Mouse (Mus musculus): ENCODE data around the gene Bcl2l2. TPM values are rescaled to one million over a fixed set of nuclear protein-coding genes. Genes with fewer than 3 reads are reported as not detected.

Bcl2l2 gene
- polyA plus RNA-seq, 1 experiment from 2014 or later = 3.4 TPM

- peaks cover 35% of the 10 kb centered on the region for H3K36me3 ChIP-seq
- H3K4me1 ChIP-seq (replicated peaks) = peaks cover 34% of the 10 kb centered on the region
- H3K4me2 ChIP-seq = peak overlapping the region; percentile 82
- peak; percentile 71 for ATAC-seq (replicated peaks; ENCODE audit: insufficient number of reproducible peaks, insufficient read depth, low FRiP score, low read depth)
- H3K4me3 ChIP-seq = peak overlapping the region; percentile 73
- H3K9me3 ChIP-seq (replicated peaks) = no peaks in the 10 kb centered on the region
- peak overlapping the region; percentile 94 for H3K27ac ChIP-seq
- peak overlapping the region; percentile 97 for H3K9ac ChIP-seq
- WGBS = under 1% methylated on average over 51 of the region's 54 CpGs
- no peaks in the 10 kb centered on the region for H3K27me3 ChIP-seq
Measured at GRCm38 (mm10) chr14:54894296-54895151, 11.3 kb downstream of the Bcl2l2 start.

DNA sequence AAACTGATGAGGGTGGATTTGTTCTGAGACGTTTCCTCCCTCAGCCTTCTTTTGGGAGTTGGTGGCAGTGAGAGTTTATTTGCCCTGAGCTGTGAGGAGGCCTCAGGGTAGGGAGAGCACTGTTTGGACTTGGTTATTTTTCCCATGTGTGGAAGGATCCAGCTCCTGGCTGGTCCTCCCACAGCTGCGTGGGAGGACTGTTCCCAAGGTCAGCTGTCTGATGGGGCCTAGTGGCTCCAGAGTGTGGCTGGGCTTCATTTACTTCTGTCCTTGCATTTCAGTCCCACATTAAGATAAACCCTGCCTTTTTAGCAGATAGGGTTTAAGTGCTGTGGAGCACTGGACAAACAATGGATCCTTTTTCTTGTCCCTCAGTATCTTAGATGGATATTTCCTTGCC, 14.3 kb downstream of the Bcl2l2 start:
- no peak for ATAC-seq (replicated peaks; ENCODE audit: insufficient number of reproducible peaks, insufficient read depth, low FRiP score, low read depth)
- 35% methylated on average over 2 of the region's 2 CpGs for WGBS

DNA sequence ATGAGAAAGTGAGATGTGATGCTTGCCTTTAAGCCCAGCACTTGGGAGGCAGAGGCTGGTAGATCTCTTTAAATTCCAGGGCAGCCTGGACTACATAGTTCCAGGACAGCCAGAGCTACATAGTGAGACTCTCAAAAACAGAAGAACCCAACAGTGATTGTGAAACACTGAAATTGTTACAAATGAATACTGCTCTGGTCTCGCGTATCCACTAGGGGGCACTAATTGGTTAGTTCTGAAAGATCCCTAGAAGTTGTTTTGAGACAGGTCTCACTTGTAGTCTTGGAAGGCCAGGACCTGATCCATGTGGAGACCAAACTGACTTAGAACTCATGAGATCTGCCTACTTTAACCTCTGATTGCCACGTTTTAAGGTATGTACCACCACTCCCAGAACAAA, 17.2 kb downstream of the Bcl2l2 start:
- Histone ChIP-seq H3K9ac (no peak overlapping the region), H3K4me3 (no peak overlapping the region), H3K4me2 (no peak overlapping the region), H3K27me3 (no peaks in the 10 kb centered on the region), H3K9me3 (replicated peaks) (no peaks in the 10 kb centered on the region), H3K4me1 (replicated peaks) (peaks cover 27% of the 10 kb centered on the region), H3K36me3 (peaks cover 35% of the 10 kb centered on the region), H3K27ac (peak overlapping the region; percentile 20; the same call in 1 of the 2 replicates)
- WGBS = 1% methylated on average over 3 of the region's 3 CpGs
- ATAC-seq (replicated peaks; ENCODE audit: insufficient number of reproducible peaks, insufficient read depth, low FRiP score, low read depth) = peak; percentile 43; the same call in 1 of the 2 replicates

More for the DNA sequence above, 14.3 kb downstream of the Bcl2l2 start:
- Histone ChIP-seq H3K27me3 (no peaks in the 10 kb centered on the region), H3K4me1 (replicated peaks) (peaks cover 38% of the 10 kb centered on the region), H3K4me3 (no peak overlapping the region), H3K9me3 (replicated peaks) (no peaks in the 10 kb centered on the region), H3K36me3 (peaks cover 35% of the 10 kb centered on the region), H3K9ac (peak overlapping the region; percentile 33; the same call in 1 of the 2 replicates), H3K27ac (peak overlapping the region; percentile 53), H3K4me2 (no peak overlapping the region)

GRCm38 (mm10) chr14:54903641-54904040, 20.5 kb downstream of the Bcl2l2 start:
- WGBS = 91% methylated on average over 4 of the region's 4 CpGs
- Histone ChIP-seq H3K27me3 (no peaks in the 10 kb centered on the region), H3K4me3 (no peak overlapping the region), H3K9ac (no peak overlapping the region), H3K9me3 (replicated peaks) (no peaks in the 10 kb centered on the region), H3K27ac (no peak overlapping the region), H3K4me2 (no peak overlapping the region), H3K36me3 (peaks cover 22% of the 10 kb centered on the region; the same call in 1 of the 2 replicates), H3K4me1 (replicated peaks) (0 out of 2 replicates have a peak, but pooled peaks cover 9% of the 10 kb centered on the region)
- no peak for ATAC-seq (replicated peaks; ENCODE audit: insufficient number of reproducible peaks, insufficient read depth, low FRiP score, low read depth)

DNA sequence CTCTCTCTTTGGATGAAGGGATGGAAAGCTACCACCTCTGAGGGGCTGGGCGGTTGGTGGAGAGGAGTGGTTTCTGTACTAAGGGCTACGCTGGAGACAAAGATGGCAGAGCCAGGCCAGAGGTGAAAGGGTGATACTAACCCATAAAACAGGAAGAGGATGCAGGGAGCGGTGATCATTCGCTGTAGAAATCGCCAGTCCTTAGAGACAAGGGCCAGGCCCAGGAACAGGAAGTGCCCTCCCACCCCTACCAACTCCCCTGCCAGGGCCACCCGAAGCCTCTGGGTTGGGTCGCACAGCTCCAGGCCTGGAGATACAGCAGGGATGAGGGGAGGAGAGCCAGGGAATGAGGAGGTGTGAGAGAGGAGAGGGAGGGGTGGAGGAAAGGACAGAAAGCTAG, 25.5 kb downstream of the Bcl2l2 start:
- no peak overlapping the region for H3K27ac ChIP-seq

GRCm38 (mm10) chr14:54912109-54912850, 29.1 kb downstream of the Bcl2l2 start:
- WGBS = 2% methylated on average over 56 of the region's 69 CpGs
- ATAC-seq (replicated peaks; ENCODE audit: insufficient number of reproducible peaks, insufficient read depth, low FRiP score, low read depth) = peak; percentile 59
- Histone ChIP-seq H3K27me3 (0 out of 2 replicates have a peak, but pooled peaks cover 3% of the 10 kb centered on the region), H3K36me3 (peaks cover 14% of the 10 kb centered on the region; the same call in 1 of the 2 replicates), H3K27ac (peak overlapping the region; percentile 70), H3K9ac (peak overlapping the region; percentile 96), H3K4me3 (peak overlapping the region; percentile 94), H3K9me3 (replicated peaks) (no peaks in the 10 kb centered on the region), H3K4me2 (peak overlapping the region; percentile 99), H3K4me1 (replicated peaks) (peaks cover 19% of the 10 kb centered on the region)

More for the DNA sequence above, 25.5 kb downstream of the Bcl2l2 start:
- Histone ChIP-seq H3K36me3 (peaks cover 18% of the 10 kb centered on the region; the same call in 1 of the 2 replicates), H3K4me3 (no peak overlapping the region), H3K27me3 (no peaks in the 10 kb centered on the region), H3K9me3 (replicated peaks) (no peaks in the 10 kb centered on the region), H3K4me1 (replicated peaks) (peaks cover 23% of the 10 kb centered on the region), H3K4me2 (no peak overlapping the region), H3K9ac (no peak overlapping the region)
- WGBS = 77% methylated on average over 7 of the region's 7 CpGs
- ATAC-seq (replicated peaks; ENCODE audit: insufficient number of reproducible peaks, insufficient read depth, low FRiP score, low read depth) = no peak

- Histone ChIP-seq H3K27me3 (0 out of 2 replicates have a peak, but pooled peaks cover 3% of the 10 kb centered on the region), H3K27ac (peak within 1 kb of the TSS; percentile 70), H3K4me1 (replicated peaks) (peaks cover 19% of the 10 kb centered on the region), H3K4me2 (peak within 1 kb of the TSS; percentile 99), H3K9ac (peak within 1 kb of the TSS; percentile 96), H3K9me3 (replicated peaks) (no peaks in the 10 kb centered on the region), H3K4me3 (peak within 1 kb of the TSS; percentile 94), H3K36me3 (0 out of 2 replicates have a peak, but pooled peaks cover 10% of the 10 kb centered on the region)
- ATAC-seq (replicated peaks; ENCODE audit: insufficient number of reproducible peaks, insufficient read depth, low FRiP score, low read depth) = peak; percentile 82
- WGBS = under 1% methylated on average over 28 of the region's 28 CpGs
Measured at GRCm38 (mm10) chr14:54912886-54913285, 29.7 kb downstream of the Bcl2l2 start, which contains the start of gene Slc22a17. Slc22a17 (minus strand) TSS chr14:54913132.

GRCm38 (mm10) chr14:54913343-54913742, 30.2 kb downstream of the Bcl2l2 start:
- Histone ChIP-seq H3K27me3 (0 out of 2 replicates have a peak, but pooled peaks cover 3% of the 10 kb centered on the region), H3K36me3 (peaks cover 13% of the 10 kb centered on the region; the same call in 1 of the 2 replicates), H3K9me3 (replicated peaks) (no peaks in the 10 kb centered on the region), H3K9ac (peak overlapping the region; percentile 96), H3K4me3 (peak overlapping the region; percentile 94), H3K4me1 (replicated peaks) (peaks cover 19% of the 10 kb centered on the region), H3K27ac (peak overlapping the region; percentile 70), H3K4me2 (peak overlapping the region; percentile 99)
- no peak for ATAC-seq (replicated peaks; ENCODE audit: insufficient number of reproducible peaks, insufficient read depth, low FRiP score, low read depth)
- 21% methylated on average over 10 of the region's 10 CpGs for WGBS

DNA sequence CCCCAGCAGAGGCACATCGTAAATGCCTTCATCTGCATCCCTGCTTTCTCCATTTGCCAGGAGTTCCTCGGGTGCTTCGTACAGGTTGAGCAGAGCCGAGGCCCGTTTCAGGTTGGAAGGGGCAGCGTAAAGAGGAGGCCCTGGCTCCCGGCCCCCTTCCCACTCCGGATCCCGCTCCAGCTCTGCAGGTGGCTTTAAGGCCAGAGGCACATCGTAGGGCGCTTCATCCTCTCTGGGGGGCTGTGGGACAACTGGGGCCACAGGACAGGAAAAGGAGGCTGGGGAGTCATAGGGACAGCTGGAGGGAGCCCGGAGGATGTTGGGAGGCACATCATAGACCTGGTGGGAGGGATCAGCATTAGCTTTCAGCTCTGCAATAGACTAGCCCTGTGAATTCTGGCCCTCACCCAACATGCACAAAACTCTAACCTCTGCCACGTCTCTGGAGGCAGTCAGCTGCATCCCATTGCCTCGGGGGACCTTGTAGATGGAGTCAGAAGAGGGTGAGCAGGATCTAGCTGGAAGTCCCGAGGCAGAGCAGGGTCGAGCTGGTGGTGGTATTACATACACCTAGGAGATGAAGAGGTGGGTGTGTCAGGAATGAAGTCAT, 37.0 kb downstream of the Bcl2l2 start:
- H3K27ac ChIP-seq = no peak overlapping the region
- H3K9ac ChIP-seq = no peak overlapping the region
- H3K36me3 ChIP-seq = peaks cover 29% of the 10 kb centered on the region
- peaks cover 16% of the 10 kb centered on the region for H3K4me1 ChIP-seq (replicated peaks)
- no peak overlapping the region for H3K4me2 ChIP-seq
- no peaks in the 10 kb centered on the region for H3K9me3 ChIP-seq (replicated peaks)
- no peak for ATAC-seq (replicated peaks; ENCODE audit: insufficient number of reproducible peaks, insufficient read depth, low FRiP score, low read depth)
- 86% methylated on average over 16 of the region's 16 CpGs for WGBS
- 0 out of 2 replicates have a peak, but pooled peaks cover 3% of the 10 kb centered on the region for H3K27me3 ChIP-seq
- H3K4me3 ChIP-seq = no peak overlapping the region

- peak overlapping the region; percentile 59 for H3K4me3 ChIP-seq
- peaks cover 38% of the 10 kb centered on the region for H3K4me1 ChIP-seq (replicated peaks)
- H3K9ac ChIP-seq = peak overlapping the region; percentile 72
- H3K27me3 ChIP-seq = peaks cover 15% of the 10 kb centered on the region
- H3K9me3 ChIP-seq (replicated peaks) = no peaks in the 10 kb centered on the region
- peak; percentile 65 for ATAC-seq (replicated peaks; ENCODE audit: insufficient number of reproducible peaks, insufficient read depth, low FRiP score, low read depth)
- peak overlapping the region; percentile 93 for H3K4me2 ChIP-seq
- WGBS = 32% methylated on average over 7 of the region's 7 CpGs
- H3K27ac ChIP-seq = peak overlapping the region; percentile 91
- H3K36me3 ChIP-seq = peaks cover 14% of the 10 kb centered on the region
Measured at GRCm38 (mm10) chr14:54924641-54925348, 41.6 kb downstream of the Bcl2l2 start.

Measured in heart, embryonic 15.5 days (tissue).